Mouse (Mus musculus) limb, embryonic 14.5 days (tissue): ENCODE results near the gene Tmem230. TPM values are rescaled to one million over a fixed set of nuclear protein-coding genes. Genes with fewer than 3 reads are reported as not detected.

Experiments
- ATAC-seq: fragments of 200-750 bp; cut with Nextera tagmentation; 2 replicates; pipeline ENCODE4 v1.8.0; 2017; ENCODE audit warnings: low read depth, moderate number of reproducible peaks, moderate TSS enrichment; ENCODE audit not compliant: low FRiP score
- DNase-seq: peaks from one replicate; pipeline ENCODE4 v3.0.0-alpha.2; 2015; ENCODE audit warnings: low spot score
- H3K27ac ChIP-seq: fragments of 300-500 bp; sonication (generic); replicated peaks from 2 replicates; pipeline ENCODE4 v1.5.1; 2014; ENCODE audit warnings: low read depth, mild to moderate bottlenecking, low read length, moderate library complexity, mixed read lengths
- H3K27me3 ChIP-seq: fragments of 300-500 bp; sonication (generic); 2 replicates; pipeline ENCODE4 v1.6.1; 2014; ENCODE audit warnings: low read length, mixed read lengths; ENCODE audit not compliant: control insufficient read depth, insufficient read depth
- H3K36me3 ChIP-seq: fragments of 300-500 bp; sonication (generic); 2 replicates; pipeline ENCODE4 v1.6.1; 2014; ENCODE audit warnings: mild to moderate bottlenecking, low read length, moderate library complexity, mixed read lengths; ENCODE audit not compliant: control insufficient read depth, insufficient read depth
- H3K4me1 ChIP-seq: fragments of 300-500 bp; sonication (generic); 2 replicates; pipeline ENCODE4 v1.6.1; 2014; ENCODE audit warnings: antibody characterized with exemption, low read length, mixed read lengths; ENCODE audit not compliant: control insufficient read depth, insufficient read depth
- H3K4me2 ChIP-seq: fragments of 300-500 bp; sonication (generic); replicated peaks from 2 replicates; pipeline ENCODE4 v1.6.1; 2014; ENCODE audit warnings: low read depth, mild to moderate bottlenecking, low read length, moderate library complexity; ENCODE audit not compliant: severe bottlenecking
- H3K4me3 ChIP-seq: fragments of 300-500 bp; sonication (generic); replicated peaks from 2 replicates; pipeline ENCODE4 v1.5.1; 2014; ENCODE audit warnings: low read length
- H3K9ac ChIP-seq: fragments of 300-500 bp; sonication (generic); 2 replicates; pipeline ENCODE4 v1.6.1; 2014; ENCODE audit warnings: mild to moderate bottlenecking, low read depth, low read length, moderate library complexity; ENCODE audit not compliant: severe bottlenecking
- H3K9me3 ChIP-seq: fragments of 300-500 bp; sonication (generic); 2 replicates; pipeline ENCODE4 v1.6.1; 2016; ENCODE audit warnings: low read length; ENCODE audit not compliant: control insufficient read depth
- POLR2A ChIP-seq: fragments of 200-500 bp; IDR thresholded peaks from 2 replicates; pipeline ENCODE4 v1.8.0; 2012; ENCODE audit warnings: inconsistent platforms, mild to moderate bottlenecking, moderate library complexity, borderline replicate concordance; ENCODE audit not compliant: insufficient read depth, insufficient read length; ENCODE audit errors: extremely low read depth
- WGBS: fragments of 180-500 bp; shearing (Covaris S2); extraction: QIAGEN DNeasy Blood & Tissue Kit; methylation state at CpG from one replicate; pipeline ENCODE4 v1.1.7; 2014; 5-methylcytosine and 5-hydroxymethylcytosine counted together
- polyA plus RNA-seq, 2 experiments: library from polyadenylated mRNA; depleted of rRNA in 1 of 2; stranded (reverse) in 1 of 2; unstranded in 1 of 2; fragments of >200 nt; fragmentation: Nextera tagmentation in 1 of 2; extraction: Ambion mirVana in 1 of 2; gene quantifications; 2 replicates each; pipeline versions ENCODE4 v1.2.1 to v1.2.3; 2012 to 2014

Gene Tmem230
- polyA plus RNA-seq, 2 experiments, result 47.2 to 69.4 TPM

DNA sequence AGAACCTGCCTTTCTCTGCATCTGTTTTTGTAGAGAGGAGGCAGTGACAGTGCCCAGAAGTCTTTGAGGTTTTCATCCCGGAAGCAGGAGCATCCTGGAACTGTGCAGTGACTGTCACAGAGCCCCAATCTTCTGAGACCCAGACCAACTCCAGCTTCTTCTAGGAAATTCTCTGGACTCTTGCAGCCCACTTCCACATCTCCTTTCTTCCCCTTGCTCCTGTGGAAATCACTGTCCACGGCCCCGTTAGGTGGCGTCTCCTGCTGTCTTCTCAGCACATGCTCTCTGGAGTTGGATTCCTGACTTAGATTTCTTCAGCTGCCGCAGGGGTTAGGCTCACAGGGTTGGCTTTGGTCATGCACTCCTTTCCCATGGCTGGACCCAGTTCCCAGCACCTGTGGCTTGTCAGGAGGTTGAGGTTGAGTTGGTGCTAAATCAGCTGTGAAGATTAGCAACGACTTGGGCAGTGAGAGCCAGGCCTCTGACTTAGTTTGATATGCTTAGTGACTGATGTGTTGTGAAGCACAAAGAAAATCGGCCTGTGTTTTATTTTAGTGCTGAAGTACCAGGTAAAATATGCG lies 30.8 kb upstream of the Tmem230 start:
- H3K4me3 ChIP-seq, result no peak overlapping the region
- DNase-seq (no peak), ATAC-seq (no peak)
- WGBS, result 71% methylated on average over 8 of the region's 8 CpGs
- H3K4me1 ChIP-seq, result peaks cover 2% of the 10 kb centered on the region
- H3K36me3 ChIP-seq, result peaks cover 4% of the 10 kb centered on the region; the same call in 1 of the 2 replicates
- H3K4me2 ChIP-seq, result no peak overlapping the region
- TF ChIP-seq POLR2A, result no peak
- H3K27me3 ChIP-seq, result no peaks in the 10 kb centered on the region
- H3K9ac ChIP-seq, result no peak overlapping the region
- no peaks in the 10 kb centered on the region for H3K9me3 ChIP-seq
- no peak overlapping the region for H3K27ac ChIP-seq

GRCm38 (mm10) chr2:132276249-132276648 lies 28.6 kb upstream of the Tmem230 start:
- H3K4me1 ChIP-seq, result no peaks in the 10 kb centered on the region
- H3K4me2 ChIP-seq, result no peak overlapping the region
- no peak overlapping the region for H3K27ac ChIP-seq
- no peaks in the 10 kb centered on the region for H3K9me3 ChIP-seq
- no peak overlapping the region for H3K4me3 ChIP-seq
- TF ChIP-seq POLR2A, result no peak
- WGBS, result 79% methylated on average over 4 of the region's 4 CpGs
- peaks cover 4% of the 10 kb centered on the region; the same call in 1 of the 2 replicates for H3K36me3 ChIP-seq
- H3K27me3 ChIP-seq, result no peaks in the 10 kb centered on the region
- DNase-seq (no peak), ATAC-seq (no peak)
- no peak overlapping the region for H3K9ac ChIP-seq

DNA sequence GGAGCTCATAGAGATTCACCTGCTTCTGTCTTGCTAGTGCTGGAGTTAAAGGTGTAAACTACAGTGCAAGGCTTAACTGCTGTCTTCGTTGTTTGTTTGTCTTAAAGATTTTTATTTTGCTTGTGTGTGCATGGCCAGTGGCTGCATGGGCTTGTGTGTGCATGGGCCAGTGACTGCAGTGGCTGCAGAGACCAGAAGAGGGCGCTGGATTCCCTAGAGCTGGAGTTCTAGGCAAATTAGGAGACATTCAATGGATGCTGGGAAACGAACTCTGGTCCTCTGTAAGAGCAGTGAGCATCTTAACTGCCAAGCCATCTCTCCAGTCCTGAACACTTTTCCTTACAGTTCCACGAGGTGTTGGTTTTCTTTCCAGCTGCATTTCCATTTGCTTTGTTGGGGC lies 27.9 kb upstream of the Tmem230 start:
- TF ChIP-seq POLR2A, result no peak
- ATAC-seq (no peak), DNase-seq (no peak)
- no peak overlapping the region for H3K27ac ChIP-seq
- H3K9ac ChIP-seq, result no peak overlapping the region
- H3K36me3 ChIP-seq, result peaks cover 2% of the 10 kb centered on the region; the same call in 1 of the 2 replicates
- 73% methylated on average over 4 of the region's 4 CpGs for WGBS
- no peaks in the 10 kb centered on the region for H3K9me3 ChIP-seq
- H3K27me3 ChIP-seq, result no peaks in the 10 kb centered on the region
- H3K4me1 ChIP-seq, result no peaks in the 10 kb centered on the region
- no peak overlapping the region for H3K4me2 ChIP-seq
- H3K4me3 ChIP-seq, result no peak overlapping the region

GRCm38 (mm10) chr2:132272694-132273389 lies 25.2 kb upstream of the Tmem230 start:
- WGBS, result 66% methylated on average over 6 of the region's 6 CpGs

GRCm38 (mm10) chr2:132270331-132270951 lies 22.8 kb upstream of the Tmem230 start:
- Histone ChIP-seq H3K4me1 (no peaks in the 10 kb centered on the region), H3K36me3 (no peaks in the 10 kb centered on the region), H3K4me2 (no peak overlapping the region), H3K4me3 (no peak overlapping the region), H3K27me3 (no peaks in the 10 kb centered on the region), H3K9me3 (no peaks in the 10 kb centered on the region), H3K9ac (no peak overlapping the region), H3K27ac (no peak overlapping the region)
- no peak for ATAC-seq
- TF ChIP-seq POLR2A, result no peak
- 87% methylated on average over 2 of the region's 2 CpGs for WGBS
- no peak for DNase-seq

More at GRCm38 (mm10) chr2:132272694-132273389, 25.2 kb upstream of the Tmem230 start:
- Histone ChIP-seq H3K4me3 (no peak overlapping the region), H3K36me3 (no peaks in the 10 kb centered on the region), H3K27me3 (no peaks in the 10 kb centered on the region), H3K9ac (no peak overlapping the region), H3K4me1 (no peaks in the 10 kb centered on the region), H3K27ac (no peak overlapping the region), H3K4me2 (no peak overlapping the region), H3K9me3 (no peaks in the 10 kb centered on the region)
- no peak for TF ChIP-seq POLR2A
- DNase-seq, result no peak
- ATAC-seq, result no peak
